Mouse (Mus musculus) intestine, embryonic 16.5 days (tissue): ENCODE measurements at regions not wholly inside any gene's neighbourhood (a gene's known extent, or its start where the extent isn't known, plus 50 kb on each side); places are given as distances from the start of the nearest gene placed in this dataset.

Experiments used
- ATAC-seq: fragments of 200-750 bp; cut with Nextera tagmentation; 2 replicates; pipeline ENCODE4 v1.8.0; 2017; ENCODE audit warnings: moderate TSS enrichment, moderate library complexity
- H3K27ac ChIP-seq: fragments of 300-500 bp; sonication (generic); 2 replicates; pipeline ENCODE4 v1.5.1; 2014; ENCODE audit warnings: mild to moderate bottlenecking, low read length
- H3K27me3 ChIP-seq: fragments of 300-500 bp; sonication (generic); replicated peaks from 2 replicates; pipeline ENCODE4 v1.6.1; 2014; ENCODE audit warnings: low read length, control low read depth, mixed read lengths; ENCODE audit not compliant: control insufficient read depth, insufficient read depth
- H3K36me3 ChIP-seq: fragments of 300-500 bp; sonication (generic); 2 replicates; pipeline ENCODE4 v1.6.1; 2014; ENCODE audit warnings: low read length, control low read depth; ENCODE audit not compliant: control insufficient read depth, insufficient read depth
- H3K4me1 ChIP-seq: fragments of 300-500 bp; sonication (generic); 2 replicates; pipeline ENCODE4 v1.6.1; 2014; ENCODE audit warnings: low read length, control low read depth, mixed read lengths; ENCODE audit not compliant: control insufficient read depth, insufficient read depth
- H3K4me2 ChIP-seq: fragments of 300-500 bp; sonication (generic); 2 replicates; pipeline ENCODE4 v1.6.1; 2014; ENCODE audit warnings: low read depth, low read length, control low read depth
- H3K4me3 ChIP-seq: fragments of 300-500 bp; sonication (generic); 2 replicates; pipeline ENCODE4 v1.5.1; 2014; ENCODE audit warnings: mild to moderate bottlenecking, low read length
- H3K9ac ChIP-seq: fragments of 300-500 bp; sonication (generic); 2 replicates; pipeline ENCODE4 v1.6.1; 2014; ENCODE audit warnings: low read depth, low read length
- H3K9me3 ChIP-seq: fragments of 300-500 bp; sonication (generic); 2 replicates; pipeline ENCODE4 v1.6.1; 2016; ENCODE audit warnings: low read length, control low read depth; ENCODE audit not compliant: control insufficient read depth
- WGBS: fragments of 180-500 bp; shearing (Covaris S2); extraction: QIAGEN DNeasy Blood & Tissue Kit; methylation state at CpG from one replicate; pipeline ENCODE4 v1.1.7; 2014; 5-methylcytosine and 5-hydroxymethylcytosine counted together

GRCm38 (mm10) chr11:17414531-17414930 is 157.2 kb downstream of the C1d start:
- WGBS: 29% methylated on average over 1 of the region's 1 CpGs
- Histone ChIP-seq H3K36me3 (no peaks in the 10 kb centered on the region), H3K27me3 (no peaks in the 10 kb centered on the region), H3K9me3 (no peaks in the 10 kb centered on the region), H3K27ac (no peak overlapping the region), H3K4me2 (no peak overlapping the region), H3K4me1 (no peaks in the 10 kb centered on the region), H3K4me3 (no peak overlapping the region), H3K9ac (no peak overlapping the region)
- no peak for ATAC-seq

- 63% methylated on average over 1 of the region's 1 CpGs for WGBS
- Histone ChIP-seq H3K4me1 (no peaks in the 10 kb centered on the region), H3K27ac (no peak overlapping the region), H3K9ac (no peak overlapping the region), H3K9me3 (no peaks in the 10 kb centered on the region), H3K4me3 (no peak overlapping the region), H3K27me3 (no peaks in the 10 kb centered on the region), H3K36me3 (no peaks in the 10 kb centered on the region), H3K4me2 (no peak overlapping the region)
- ATAC-seq: no peak
Observed at GRCm38 (mm10) chr11:17415144-17415543, 157.8 kb downstream of the C1d start.

- H3K9me3 ChIP-seq: no peaks in the 10 kb centered on the region; the same call in 1 of the 2 replicates
- 56% methylated on average over 4 of the region's 4 CpGs for WGBS
- H3K4me1 ChIP-seq: no peaks in the 10 kb centered on the region
- no peak overlapping the region for H3K4me3 ChIP-seq
- H3K9ac ChIP-seq: no peak overlapping the region
- no peaks in the 10 kb centered on the region for H3K36me3 ChIP-seq
- H3K4me2 ChIP-seq: no peak overlapping the region
- ATAC-seq: no peak
- no peak overlapping the region for H3K27ac ChIP-seq
- H3K27me3 ChIP-seq: no peaks in the 10 kb centered on the region
Observed at GRCm38 (mm10) chr11:17417656-17418289, 160.4 kb downstream of the C1d start.

- Histone ChIP-seq H3K27ac (no peak overlapping the region), H3K4me2 (no peak overlapping the region), H3K4me3 (no peak overlapping the region), H3K9ac (no peak overlapping the region), H3K36me3 (no peaks in the 10 kb centered on the region), H3K27me3 (no peaks in the 10 kb centered on the region), H3K4me1 (no peaks in the 10 kb centered on the region), H3K9me3 (no peaks in the 10 kb centered on the region)
- no peak for ATAC-seq
- 50% methylated on average over 4 of the region's 4 CpGs for WGBS
Observed at GRCm38 (mm10) chr11:17442133-17442532, 184.8 kb downstream of the C1d start.

GRCm38 (mm10) chr11:17449289-17449688 is 191.9 kb downstream of the C1d start:
- Histone ChIP-seq H3K27me3 (no peaks in the 10 kb centered on the region), H3K4me2 (no peak overlapping the region), H3K9me3 (no peaks in the 10 kb centered on the region), H3K4me3 (no peak overlapping the region), H3K4me1 (no peaks in the 10 kb centered on the region), H3K27ac (no peak overlapping the region), H3K9ac (no peak overlapping the region), H3K36me3 (no peaks in the 10 kb centered on the region)
- 81% methylated on average over 7 of the region's 7 CpGs for WGBS
- ATAC-seq: no peak

GRCm38 (mm10) chr11:17450360-17451045 is 193.1 kb downstream of the C1d start:
- Histone ChIP-seq H3K4me1 (no peaks in the 10 kb centered on the region), H3K4me3 (no peak overlapping the region), H3K4me2 (no peak overlapping the region), H3K27me3 (no peaks in the 10 kb centered on the region), H3K9me3 (no peaks in the 10 kb centered on the region), H3K36me3 (no peaks in the 10 kb centered on the region), H3K9ac (no peak overlapping the region), H3K27ac (no peak overlapping the region)
- WGBS: 67% methylated on average over 7 of the region's 7 CpGs
- ATAC-seq: no peak

- no peak overlapping the region for H3K9ac ChIP-seq
- H3K4me2 ChIP-seq: no peak overlapping the region
- no peaks in the 10 kb centered on the region for H3K4me1 ChIP-seq
- H3K4me3 ChIP-seq: no peak overlapping the region
- no peak overlapping the region for H3K27ac ChIP-seq
- ATAC-seq: no peak
- WGBS: 88% methylated on average over 2 of the region's 2 CpGs
- no peaks in the 10 kb centered on the region for H3K9me3 ChIP-seq
- no peaks in the 10 kb centered on the region for H3K27me3 ChIP-seq
- H3K36me3 ChIP-seq: no peaks in the 10 kb centered on the region
Observed at GRCm38 (mm10) chr11:17451451-17451850, 194.1 kb downstream of the C1d start.

GRCm38 (mm10) chr11:17453530-17453929 is 196.2 kb downstream of the C1d start:
- Histone ChIP-seq H3K9me3 (no peaks in the 10 kb centered on the region), H3K36me3 (no peaks in the 10 kb centered on the region), H3K4me2 (no peak overlapping the region), H3K4me1 (no peaks in the 10 kb centered on the region), H3K9ac (no peak overlapping the region), H3K4me3 (no peak overlapping the region), H3K27me3 (no peaks in the 10 kb centered on the region), H3K27ac (no peak overlapping the region)
- ATAC-seq: no peak
- 74% methylated on average over 9 of the region's 9 CpGs for WGBS

GRCm38 (mm10) chr11:17458946-17459345 is 201.6 kb downstream of the C1d start:
- no peak for ATAC-seq
- Histone ChIP-seq H3K36me3 (no peaks in the 10 kb centered on the region), H3K27ac (no peak overlapping the region), H3K9me3 (no peaks in the 10 kb centered on the region), H3K4me1 (no peaks in the 10 kb centered on the region), H3K9ac (no peak overlapping the region), H3K4me3 (no peak overlapping the region), H3K4me2 (no peak overlapping the region), H3K27me3 (no peaks in the 10 kb centered on the region)
- WGBS: 85% methylated on average over 4 of the region's 4 CpGs
